Mouse (Mus musculus) forebrain, embryonic 15.5 days (tissue): ENCODE results near the gene Fam234b. TPM values are rescaled to one million over a fixed set of nuclear protein-coding genes. Genes with fewer than 3 reads are reported as not detected.

Experiments used
- ATAC-seq: fragments of 200-750 bp; cut with Nextera tagmentation; replicated peaks from 2 replicates; pipeline ENCODE4 v1.8.0; 2017; ENCODE audit warnings: mild to moderate bottlenecking, moderate TSS enrichment, moderate library complexity
- H3K27ac ChIP-seq: fragments of 300-500 bp; sonication (generic); replicated peaks from 2 replicates; pipeline ENCODE4 v1.5.1; 2015; ENCODE audit warnings: mild to moderate bottlenecking, inconsistent platforms
- H3K27me3 ChIP-seq: fragments of 300-500 bp; sonication (generic); 2 replicates; pipeline ENCODE4 v1.6.1; 2015; ENCODE audit warnings: inconsistent platforms
- H3K36me3 ChIP-seq: fragments of 300-500 bp; sonication (generic); 2 replicates; pipeline ENCODE4 v1.6.1; 2015; ENCODE audit warnings: mild to moderate bottlenecking, inconsistent platforms
- H3K4me1 ChIP-seq: fragments of 300-500 bp; sonication (generic); 2 replicates; pipeline ENCODE4 v1.6.1; 2015; ENCODE audit warnings: inconsistent platforms
- H3K4me2 ChIP-seq: fragments of 300-500 bp; sonication (generic); replicated peaks from 2 replicates; pipeline ENCODE4 v1.6.1; 2015; ENCODE audit warnings: mild to moderate bottlenecking, inconsistent platforms
- H3K4me3 ChIP-seq: fragments of 300-500 bp; sonication (generic); 2 replicates; pipeline ENCODE4 v1.5.1; 2015; ENCODE audit warnings: mild to moderate bottlenecking, inconsistent platforms
- H3K9ac ChIP-seq: fragments of 300-500 bp; sonication (generic); replicated peaks from 2 replicates; pipeline ENCODE4 v1.6.1; 2015; ENCODE audit warnings: mild to moderate bottlenecking, inconsistent platforms
- H3K9me3 ChIP-seq: fragments of 300-500 bp; sonication (generic); 2 replicates; pipeline ENCODE4 v1.6.1; 2016; ENCODE audit warnings: inconsistent platforms
- WGBS: fragments of 180-500 bp; shearing (Covaris S2); methylation state at CpG from one replicate; pipeline ENCODE4 v1.1.7; 2015; ENCODE audit warnings: mixed read lengths; 5-methylcytosine and 5-hydroxymethylcytosine counted together
- polyA plus RNA-seq: library from polyadenylated mRNA; unstranded; fragments of >200 nt; fragmentation: Nextera tagmentation; extraction: Ambion mirVana; gene quantifications from 2 replicates; pipeline ENCODE4 v1.2.1, GENCODE M21; 2015

The Fam234b gene
- polyA plus RNA-seq, 1 experiment from 2014 or later = 86.7 TPM

- ATAC-seq = no peak
- H3K9ac ChIP-seq = no peak overlapping the region
- H3K4me2 ChIP-seq = no peak overlapping the region
- H3K9me3 ChIP-seq = no peaks in the 10 kb centered on the region
- H3K4me3 ChIP-seq = no peak overlapping the region
- no peaks in the 10 kb centered on the region for H3K36me3 ChIP-seq
- no peaks in the 10 kb centered on the region for H3K27me3 ChIP-seq
- 92% methylated on average over 6 of the region's 6 CpGs for WGBS
- no peak overlapping the region for H3K27ac ChIP-seq
- no peaks in the 10 kb centered on the region for H3K4me1 ChIP-seq
Measured at GRCm38 (mm10) chr6:135260435-135260834, 62.7 kb downstream of the Fam234b start.

GRCm38 (mm10) chr6:135261124-135261523, 63.3 kb downstream of the Fam234b start:
- no peaks in the 10 kb centered on the region for H3K36me3 ChIP-seq
- H3K27ac ChIP-seq = no peak overlapping the region
- no peak for ATAC-seq
- no peak overlapping the region for H3K4me3 ChIP-seq
- no peaks in the 10 kb centered on the region for H3K4me1 ChIP-seq
- no peak overlapping the region for H3K9ac ChIP-seq
- H3K4me2 ChIP-seq = no peak overlapping the region
- no peaks in the 10 kb centered on the region for H3K9me3 ChIP-seq
- no peaks in the 10 kb centered on the region for H3K27me3 ChIP-seq
- WGBS = 94% methylated on average over 9 of the region's 9 CpGs

- Histone ChIP-seq H3K36me3 (no peaks in the 10 kb centered on the region), H3K9me3 (no peaks in the 10 kb centered on the region), H3K27ac (no peak overlapping the region), H3K9ac (no peak overlapping the region), H3K4me3 (no peak overlapping the region), H3K4me2 (no peak overlapping the region), H3K27me3 (no peaks in the 10 kb centered on the region), H3K4me1 (no peaks in the 10 kb centered on the region)
- ATAC-seq = no peak
- WGBS = 77% methylated on average over 2 of the region's 2 CpGs
Measured at GRCm38 (mm10) chr6:135262565-135262964, 64.8 kb downstream of the Fam234b start.

- no peak overlapping the region for H3K4me2 ChIP-seq
- no peaks in the 10 kb centered on the region for H3K4me1 ChIP-seq
- H3K27ac ChIP-seq = no peak overlapping the region
- ATAC-seq = no peak
- H3K36me3 ChIP-seq = no peaks in the 10 kb centered on the region
- H3K27me3 ChIP-seq = no peaks in the 10 kb centered on the region
- WGBS = 95% methylated on average over 6 of the region's 6 CpGs
- no peaks in the 10 kb centered on the region for H3K9me3 ChIP-seq
- no peak overlapping the region for H3K4me3 ChIP-seq
- no peak overlapping the region for H3K9ac ChIP-seq
Measured at GRCm38 (mm10) chr6:135264136-135264535, 66.4 kb downstream of the Fam234b start.

GRCm38 (mm10) chr6:135266056-135266455, 68.3 kb downstream of the Fam234b start:
- no peak for ATAC-seq
- Histone ChIP-seq H3K27ac (no peak overlapping the region), H3K36me3 (no peaks in the 10 kb centered on the region), H3K9me3 (no peaks in the 10 kb centered on the region), H3K27me3 (no peaks in the 10 kb centered on the region), H3K4me3 (no peak overlapping the region), H3K4me2 (no peak overlapping the region), H3K9ac (no peak overlapping the region), H3K4me1 (no peaks in the 10 kb centered on the region; the same call in 1 of the 2 replicates)
- WGBS = 94% methylated on average over 1 of the region's 1 CpGs

- no peak for ATAC-seq
- H3K9me3 ChIP-seq = no peaks in the 10 kb centered on the region
- 74% methylated on average over 3 of the region's 3 CpGs for WGBS
- H3K9ac ChIP-seq = no peak overlapping the region
- no peak overlapping the region for H3K27ac ChIP-seq
- no peaks in the 10 kb centered on the region; the same call in 1 of the 2 replicates for H3K4me1 ChIP-seq
- H3K27me3 ChIP-seq = no peaks in the 10 kb centered on the region
- no peak overlapping the region for H3K4me3 ChIP-seq
- H3K4me2 ChIP-seq = no peak overlapping the region
- H3K36me3 ChIP-seq = no peaks in the 10 kb centered on the region
Measured at GRCm38 (mm10) chr6:135267221-135267620, 69.4 kb downstream of the Fam234b start.

GRCm38 (mm10) chr6:135268392-135268791, 70.6 kb downstream of the Fam234b start:
- Histone ChIP-seq H3K27me3 (no peaks in the 10 kb centered on the region), H3K9ac (no peak overlapping the region), H3K4me1 (no peaks in the 10 kb centered on the region; the same call in 1 of the 2 replicates), H3K27ac (no peak overlapping the region), H3K36me3 (no peaks in the 10 kb centered on the region), H3K9me3 (no peaks in the 10 kb centered on the region), H3K4me2 (no peak overlapping the region), H3K4me3 (no peak overlapping the region)
- ATAC-seq = no peak

- Histone ChIP-seq H3K4me3 (no peak overlapping the region), H3K36me3 (no peaks in the 10 kb centered on the region), H3K9ac (no peak overlapping the region), H3K27me3 (no peaks in the 10 kb centered on the region), H3K9me3 (no peaks in the 10 kb centered on the region), H3K4me2 (no peak overlapping the region), H3K27ac (no peak overlapping the region), H3K4me1 (no peaks in the 10 kb centered on the region; the same call in 1 of the 2 replicates)
- no peak for ATAC-seq
- WGBS = 20% methylated on average over 6 of the region's 6 CpGs
Measured at GRCm38 (mm10) chr6:135269626-135270025, 71.8 kb downstream of the Fam234b start.

GRCm38 (mm10) chr6:135271761-135272160, 74.0 kb downstream of the Fam234b start:
- H3K27me3 ChIP-seq = no peaks in the 10 kb centered on the region
- no peak for ATAC-seq
- WGBS = 72% methylated on average over 2 of the region's 2 CpGs
- no peaks in the 10 kb centered on the region for H3K9me3 ChIP-seq
- H3K27ac ChIP-seq = no peak overlapping the region
- H3K9ac ChIP-seq = no peak overlapping the region
- no peaks in the 10 kb centered on the region; the same call in 1 of the 2 replicates for H3K4me1 ChIP-seq
- no peak overlapping the region for H3K4me3 ChIP-seq
- H3K4me2 ChIP-seq = no peak overlapping the region
- H3K36me3 ChIP-seq = no peaks in the 10 kb centered on the region

- no peaks in the 10 kb centered on the region; the same call in 1 of the 2 replicates for H3K4me1 ChIP-seq
- H3K9ac ChIP-seq = no peak overlapping the region
- H3K27me3 ChIP-seq = no peaks in the 10 kb centered on the region
- H3K4me3 ChIP-seq = no peak overlapping the region
- no peaks in the 10 kb centered on the region for H3K36me3 ChIP-seq
- no peaks in the 10 kb centered on the region for H3K9me3 ChIP-seq
- no peak overlapping the region for H3K4me2 ChIP-seq
- no peak overlapping the region for H3K27ac ChIP-seq
- WGBS = 94% methylated on average over 6 of the region's 6 CpGs
- no peak for ATAC-seq
Measured at GRCm38 (mm10) chr6:135273066-135273465, 75.3 kb downstream of the Fam234b start.

GRCm38 (mm10) chr6:135275231-135275630, 77.5 kb downstream of the Fam234b start:
- WGBS = 80% methylated on average over 4 of the region's 4 CpGs
- no peaks in the 10 kb centered on the region for H3K9me3 ChIP-seq
- H3K4me2 ChIP-seq = no peak overlapping the region
- no peaks in the 10 kb centered on the region for H3K4me1 ChIP-seq
- no peaks in the 10 kb centered on the region for H3K36me3 ChIP-seq
- no peak overlapping the region for H3K9ac ChIP-seq
- H3K27ac ChIP-seq = no peak overlapping the region
- no peak for ATAC-seq
- H3K27me3 ChIP-seq = no peaks in the 10 kb centered on the region
- H3K4me3 ChIP-seq = no peak overlapping the region

GRCm38 (mm10) chr6:135276474-135277295, 78.9 kb downstream of the Fam234b start:
- Histone ChIP-seq H3K36me3 (no peaks in the 10 kb centered on the region), H3K4me2 (no peak overlapping the region), H3K27ac (no peak overlapping the region), H3K9ac (no peak overlapping the region), H3K9me3 (no peaks in the 10 kb centered on the region), H3K4me3 (no peak overlapping the region), H3K4me1 (no peaks in the 10 kb centered on the region), H3K27me3 (no peaks in the 10 kb centered on the region)
- 84% methylated on average over 6 of the region's 6 CpGs for WGBS
- ATAC-seq = no peak

- Histone ChIP-seq H3K36me3 (no peaks in the 10 kb centered on the region), H3K4me3 (no peak overlapping the region), H3K4me2 (no peak overlapping the region), H3K9me3 (no peaks in the 10 kb centered on the region), H3K27me3 (no peaks in the 10 kb centered on the region), H3K9ac (no peak overlapping the region), H3K4me1 (no peaks in the 10 kb centered on the region), H3K27ac (no peak overlapping the region)
- 92% methylated on average over 6 of the region's 6 CpGs for WGBS
- no peak for ATAC-seq
Measured at GRCm38 (mm10) chr6:135278302-135278701, 80.5 kb downstream of the Fam234b start.
